ENCODE assay signal across 16 mouse cellular contexts in the genomic region with DNA sequence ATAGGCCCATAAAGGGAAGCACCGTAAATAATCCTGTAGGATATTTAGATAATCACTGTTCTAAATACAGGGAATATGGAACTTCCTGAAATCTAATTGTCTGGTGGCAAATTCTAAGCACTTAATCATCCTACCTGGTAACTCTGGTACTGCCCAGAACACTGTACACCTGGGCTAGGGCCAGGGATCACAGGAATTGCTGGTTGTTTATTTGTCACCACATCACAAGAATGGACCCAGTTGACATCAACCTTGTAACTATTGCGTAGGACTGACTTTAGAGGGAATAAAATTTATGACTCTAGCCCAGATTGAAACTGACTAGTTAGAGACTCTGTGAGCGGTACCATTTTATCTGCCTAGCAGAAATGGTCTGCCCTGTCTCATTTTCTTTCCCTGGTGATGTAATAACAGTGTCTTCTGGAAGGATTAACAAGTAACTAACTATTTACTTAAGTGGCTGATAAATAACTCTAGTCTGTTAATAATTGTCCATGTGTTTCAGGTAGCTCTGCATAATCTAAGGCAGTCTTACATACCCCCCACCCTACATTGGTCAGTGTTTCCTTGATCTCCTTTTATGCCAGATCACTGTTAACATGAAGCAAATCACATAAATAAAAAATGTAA.
A peak's percentile ranks its signal among the peaks of the same experiment; 100 is the strongest.
DNase-seq lines count a peak whose midpoint lies in the region; ATAC-seq lines count a peak whose summit lies in the region.
"Had no signal": no experiment of that assay in that cellular context is flagged by ENCODE, and none has a peak within 500 bp of the region (broad histone marks: within the 10 kb centered on the region; RNA-seq: fewer than 3 reads in every experiment).

No protein-coding gene starts in this region.

- no peak overlapping the region for H3K4me2 ChIP-seq in intestine, embryonic 16.5 days (ENCODE audit: low read depth, low read length)
- no peak overlapping the region for H3K4me2 ChIP-seq in stomach, embryonic 14.5 days (replicated peaks; ENCODE audit: low read depth, low read length)
- no peak overlapping the region for H3K4me2 ChIP-seq in midbrain, embryonic 13.5 days (replicated peaks)
- H3K4me2 ChIP-seq: heart, embryonic 11.5 days; hindbrain, embryonic 14.5 days; limb, embryonic 12.5 days had no signal

- no peaks in the 10 kb centered on the region for H3K36me3 ChIP-seq in intestine, embryonic 16.5 days (ENCODE audit: control insufficient read depth, insufficient read depth, low read length)
- H3K36me3 ChIP-seq in stomach, embryonic 14.5 days (ENCODE audit: control insufficient read depth, insufficient read depth, low read length) = no peaks in the 10 kb centered on the region
- H3K36me3 ChIP-seq in midbrain, embryonic 13.5 days = no peaks in the 10 kb centered on the region
- H3K36me3 ChIP-seq: limb, embryonic 12.5 days had no signal

- WGBS in intestine, embryonic 16.5 days = 54% methylated on average over 3 of the region's 3 CpGs
- WGBS in stomach, embryonic 14.5 days = 69% methylated on average over 3 of the region's 3 CpGs
- 93% methylated on average over 3 of the region's 3 CpGs for WGBS in midbrain, embryonic 13.5 days

- H3K4me3 ChIP-seq in intestine, embryonic 16.5 days (ENCODE audit: low read length) = no peak overlapping the region
- no peak overlapping the region for H3K4me3 ChIP-seq in stomach, embryonic 14.5 days (ENCODE audit: low read depth, low read length)
- no peak overlapping the region for H3K4me3 ChIP-seq in midbrain, embryonic 13.5 days (replicated peaks)
- H3K4me3 ChIP-seq: limb, embryonic 12.5 days had no signal

- no peak overlapping the region for H3K9ac ChIP-seq in intestine, embryonic 16.5 days (ENCODE audit: low read depth, low read length)
- no peak overlapping the region for H3K9ac ChIP-seq in stomach, embryonic 14.5 days (replicated peaks; ENCODE audit: low read depth, low read length)
- no peak overlapping the region for H3K9ac ChIP-seq in midbrain, embryonic 13.5 days (replicated peaks)
- H3K9ac ChIP-seq: hindbrain, embryonic 14.5 days; limb, embryonic 12.5 days had no signal

- H3K27ac ChIP-seq in intestine, embryonic 16.5 days (ENCODE audit: low read length) = peak overlapping the region; percentile 77
- H3K27ac ChIP-seq in stomach, embryonic 14.5 days (ENCODE audit: low read length) = no peak overlapping the region
- no peak overlapping the region for H3K27ac ChIP-seq in midbrain, embryonic 13.5 days
- H3K27ac ChIP-seq: hindbrain, embryonic 14.5 days; limb, embryonic 12.5 days had no signal

- H3K27me3 ChIP-seq in intestine, embryonic 16.5 days (replicated peaks; ENCODE audit: control insufficient read depth, insufficient read depth, low read length) = no peaks in the 10 kb centered on the region
- H3K27me3 ChIP-seq in stomach, embryonic 14.5 days (ENCODE audit: control insufficient read depth, insufficient read depth, low read length) = no peaks in the 10 kb centered on the region
- H3K27me3 ChIP-seq in midbrain, embryonic 13.5 days = no peaks in the 10 kb centered on the region
- H3K27me3 ChIP-seq: limb, embryonic 12.5 days had no signal

- 0 out of 2 replicates have a peak, but pooled peaks cover 4% of the 10 kb centered on the region for H3K4me1 ChIP-seq in intestine, embryonic 16.5 days (ENCODE audit: control insufficient read depth, insufficient read depth, low read length)
- H3K4me1 ChIP-seq in stomach, embryonic 14.5 days (ENCODE audit: control insufficient read depth, insufficient read depth, low read length) = no peaks in the 10 kb centered on the region
- 0 out of 2 replicates have a peak, but pooled peaks cover 4% of the 10 kb centered on the region for H3K4me1 ChIP-seq in midbrain, embryonic 13.5 days (replicated peaks)
- H3K4me1 ChIP-seq: limb, embryonic 12.5 days had no signal

- intact Hi-C loops in left cerebral cortex, postnatal 10 days (cut with DNase I) = no loop called here
- intact Hi-C loops in gastrocnemius, postnatal 14 days (cut with DNase I; ENCODE audit: low total_unique reads) = no loop called here

- ATAC-seq in intestine, embryonic 16.5 days = peak; percentile 91
- peak; percentile 61; the same call in 1 of the 2 replicates for ATAC-seq in stomach, embryonic 14.5 days (ENCODE audit: insufficient number of reproducible peaks, insufficient read depth, low FRiP score, low read depth)
- no peak for ATAC-seq in midbrain, embryonic 13.5 days
- ATAC-seq: lung, postnatal 0 days; midbrain, embryonic 16.5 days had no signal

- peak; percentile 48 to 50 for DNase-seq in kidney, adult 8-10 months
- peak; percentile 41 to 50 for DNase-seq in kidney, postnatal 36 days
- DNase-seq in left cerebral cortex, postnatal 10 days (ENCODE audit: extremely low spot score in 1 of 2, low spot score in 2 of 2) = no peak
- DNase-seq in right cerebral cortex, postnatal 10 days (ENCODE audit: low spot score in 2 of 2) = no peak
- no peak for DNase-seq in gastrocnemius, postnatal 14 days
- DNase-seq: cerebellum, adult 9-11 months; gastrocnemius, postnatal 36 days; layer of hippocampus, postnatal 36 days had no signal

- H3K9me3 ChIP-seq in intestine, embryonic 16.5 days (ENCODE audit: control insufficient read depth, low read length) = no peaks in the 10 kb centered on the region
- H3K9me3 ChIP-seq in stomach, embryonic 14.5 days (ENCODE audit: control insufficient read depth, low read depth, low read length) = no peaks in the 10 kb centered on the region
- H3K9me3 ChIP-seq in midbrain, embryonic 13.5 days = no peaks in the 10 kb centered on the region
- H3K9me3 ChIP-seq: limb, embryonic 12.5 days had no signal

Comparison
In these comparisons a context has a peak if more than half of its experiments do, and no peak if none do; other contexts are left out.
1. DNase-seq: peak in kidney, adult 8-10 months (2 of 2) and kidney, postnatal 36 days (2 of 2); none in left cerebral cortex, postnatal 10 days (0 of 2), right cerebral cortex, postnatal 10 days (0 of 2) and gastrocnemius, postnatal 14 days (single experiment).